Mouse (Mus musculus): ENCODE measurements at regions not wholly inside any gene's neighbourhood (a gene's known extent, or its start where the extent isn't known, plus 50 kb on each side); places are given as distances from the start of the nearest gene placed in this dataset.
A peak's percentile ranks its signal among the peaks of the same experiment; 100 is the strongest.

DNA sequence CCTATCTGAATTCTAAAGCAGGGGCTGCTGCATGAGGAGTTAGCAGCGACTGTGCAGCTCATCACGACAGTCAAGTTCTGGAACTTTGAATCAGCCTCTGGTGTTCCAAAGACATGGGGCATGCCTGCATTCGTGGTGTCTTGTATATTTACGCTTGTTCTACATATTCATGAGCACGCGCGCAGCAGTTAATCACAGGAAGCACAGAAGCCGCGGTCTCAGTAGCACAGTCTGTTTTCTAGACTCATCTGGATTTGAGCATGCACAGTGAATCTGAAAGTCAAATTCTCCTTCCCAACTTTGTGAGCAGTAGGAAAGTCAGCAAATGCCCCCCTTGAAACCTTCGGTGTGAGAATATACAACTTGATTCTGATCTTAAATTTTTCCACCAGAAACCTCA is 327.3 kb downstream of the Plk2 start:
- Histone ChIP-seq H3K27me3 (replicated peaks; ENCODE audit: control insufficient read depth, insufficient read depth, low read length) (no peaks in the 10 kb centered on the region), H3K4me3 (replicated peaks; ENCODE audit: low read length) (no peak overlapping the region), H3K9ac (replicated peaks; ENCODE audit: low read depth, low read length) (no peak overlapping the region), H3K4me1 (replicated peaks; ENCODE audit: control insufficient read depth, insufficient read depth, low read length) (peaks cover 3% of the 10 kb centered on the region; the same call in 1 of the 2 replicates), H3K36me3 (ENCODE audit: control insufficient read depth, insufficient read depth) (no peaks in the 10 kb centered on the region), H3K27ac (ENCODE audit: low read length) (no peak overlapping the region), H3K4me2 (ENCODE audit: low read length) (no peak overlapping the region), H3K9me3 (ENCODE audit: control insufficient read depth, low read length) (no peaks in the 10 kb centered on the region)
- WGBS, result 66% methylated on average over 10 of the region's 10 CpGs
- ATAC-seq, result no peak

GRCm38 (mm10) chr13:110722752-110723151 is 327.9 kb downstream of the Plk2 start:
- peaks cover 3% of the 10 kb centered on the region; the same call in 1 of the 2 replicates for H3K4me1 ChIP-seq (replicated peaks; ENCODE audit: control insufficient read depth, insufficient read depth, low read length)
- no peak overlapping the region for H3K27ac ChIP-seq (ENCODE audit: low read length)
- no peak overlapping the region for H3K4me3 ChIP-seq (replicated peaks; ENCODE audit: low read length)
- H3K27me3 ChIP-seq (replicated peaks; ENCODE audit: control insufficient read depth, insufficient read depth, low read length), result no peaks in the 10 kb centered on the region
- H3K4me2 ChIP-seq (ENCODE audit: low read length), result no peak overlapping the region
- 63% methylated on average over 6 of the region's 6 CpGs for WGBS
- no peaks in the 10 kb centered on the region for H3K9me3 ChIP-seq (ENCODE audit: control insufficient read depth, low read length)
- H3K9ac ChIP-seq (replicated peaks; ENCODE audit: low read depth, low read length), result no peak overlapping the region
- no peaks in the 10 kb centered on the region for H3K36me3 ChIP-seq (ENCODE audit: control insufficient read depth, insufficient read depth)
- no peak for ATAC-seq

GRCm38 (mm10) chr13:110724836-110725235 is 330.0 kb downstream of the Plk2 start:
- WGBS, result 74% methylated on average over 2 of the region's 2 CpGs
- no peaks in the 10 kb centered on the region for H3K27me3 ChIP-seq (replicated peaks; ENCODE audit: control insufficient read depth, insufficient read depth, low read length)

DNA sequence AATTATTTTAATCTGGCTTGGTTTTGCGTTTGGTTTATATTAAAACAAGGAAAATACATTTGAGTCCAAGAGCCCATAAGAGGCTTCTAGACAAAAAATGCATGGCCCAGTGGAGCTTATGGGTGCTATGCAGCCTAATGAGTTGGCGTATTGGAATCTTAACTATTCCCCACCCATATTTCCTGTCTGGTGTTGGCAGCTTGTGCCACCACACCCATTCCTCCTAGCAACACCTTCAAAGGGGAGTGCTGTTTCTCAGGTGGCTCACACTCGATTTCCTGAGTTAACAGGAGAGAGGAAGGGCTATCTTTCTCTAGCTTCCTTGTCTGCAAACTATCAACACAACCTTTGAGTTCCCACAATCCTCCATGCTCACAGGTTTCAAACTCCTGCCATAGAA is 331.0 kb downstream of the Plk2 start:
- H3K4me2 ChIP-seq (ENCODE audit: low read length), result no peak overlapping the region
- WGBS, result 95% methylated on average over 3 of the region's 3 CpGs
- ATAC-seq, result no peak
- no peaks in the 10 kb centered on the region for H3K36me3 ChIP-seq (ENCODE audit: control insufficient read depth, insufficient read depth)
- no peak overlapping the region for H3K9ac ChIP-seq (replicated peaks; ENCODE audit: low read depth, low read length)
- no peaks in the 10 kb centered on the region for H3K9me3 ChIP-seq (ENCODE audit: control insufficient read depth, low read length)
- no peaks in the 10 kb centered on the region for H3K27me3 ChIP-seq (replicated peaks; ENCODE audit: control insufficient read depth, insufficient read depth, low read length)
- no peak overlapping the region for H3K27ac ChIP-seq (ENCODE audit: low read length)
- no peak overlapping the region for H3K4me3 ChIP-seq (replicated peaks; ENCODE audit: low read length)
- peaks cover 3% of the 10 kb centered on the region; the same call in 1 of the 2 replicates for H3K4me1 ChIP-seq (replicated peaks; ENCODE audit: control insufficient read depth, insufficient read depth, low read length)

More at GRCm38 (mm10) chr13:110724836-110725235, 330.0 kb downstream of the Plk2 start:
- Histone ChIP-seq H3K36me3 (ENCODE audit: control insufficient read depth, insufficient read depth) (no peaks in the 10 kb centered on the region), H3K4me3 (replicated peaks; ENCODE audit: low read length) (no peak overlapping the region), H3K4me2 (ENCODE audit: low read length) (no peak overlapping the region), H3K9me3 (ENCODE audit: control insufficient read depth, low read length) (no peaks in the 10 kb centered on the region), H3K9ac (replicated peaks; ENCODE audit: low read depth, low read length) (no peak overlapping the region), H3K27ac (ENCODE audit: low read length) (no peak overlapping the region), H3K4me1 (replicated peaks; ENCODE audit: control insufficient read depth, insufficient read depth, low read length) (peaks cover 3% of the 10 kb centered on the region; the same call in 1 of the 2 replicates)
- no peak for ATAC-seq

GRCm38 (mm10) chr13:110735511-110735910 is 340.7 kb downstream of the Plk2 start:
- Histone ChIP-seq H3K4me1 (replicated peaks; ENCODE audit: control insufficient read depth, insufficient read depth, low read length) (no peaks in the 10 kb centered on the region), H3K27me3 (replicated peaks; ENCODE audit: control insufficient read depth, insufficient read depth, low read length) (no peaks in the 10 kb centered on the region), H3K9me3 (ENCODE audit: control insufficient read depth, low read length) (no peaks in the 10 kb centered on the region), H3K36me3 (ENCODE audit: control insufficient read depth, insufficient read depth) (no peaks in the 10 kb centered on the region), H3K4me3 (replicated peaks; ENCODE audit: low read length) (no peak overlapping the region), H3K27ac (ENCODE audit: low read length) (no peak overlapping the region), H3K4me2 (ENCODE audit: low read length) (no peak overlapping the region), H3K9ac (replicated peaks; ENCODE audit: low read depth, low read length) (no peak overlapping the region)
- ATAC-seq, result no peak
- WGBS, result 33% methylated on average over 5 of the region's 5 CpGs

DNA sequence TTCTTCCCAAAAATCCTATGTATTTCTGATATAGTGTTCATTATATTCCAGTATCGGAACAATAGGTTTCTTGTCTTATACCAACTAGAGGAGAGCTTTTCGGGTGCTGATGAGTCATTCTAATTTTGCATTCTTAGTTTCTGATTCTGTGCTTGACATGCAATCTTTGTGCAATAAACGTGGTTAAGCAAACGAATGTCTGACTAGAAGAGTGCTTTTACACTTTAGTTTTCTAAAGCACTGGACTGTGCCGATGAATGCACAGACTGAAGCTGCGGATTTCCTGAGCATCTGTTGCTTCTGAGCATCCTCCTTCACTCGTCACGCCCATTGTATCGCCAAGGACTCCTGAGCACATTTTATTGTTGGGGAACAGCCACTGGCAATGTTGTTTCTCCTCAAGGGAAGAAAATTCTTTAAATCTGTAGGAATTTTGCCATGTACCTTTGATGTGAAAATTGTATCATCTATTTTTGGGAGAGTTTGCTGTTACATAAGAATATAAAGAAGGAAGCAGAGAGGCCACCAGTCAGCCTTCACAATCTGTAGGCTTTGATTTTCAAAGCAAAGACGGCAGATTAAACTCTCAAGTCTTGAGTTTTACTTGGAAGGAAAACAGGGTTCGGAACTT is 346.8 kb downstream of the Plk2 start:
- H3K36me3 ChIP-seq (ENCODE audit: control insufficient read depth, insufficient read depth), result no peaks in the 10 kb centered on the region
- no peak overlapping the region for H3K27ac ChIP-seq (ENCODE audit: low read length)
- WGBS, result 66% methylated on average over 11 of the region's 11 CpGs
- no peaks in the 10 kb centered on the region for H3K9me3 ChIP-seq (ENCODE audit: control insufficient read depth, low read length)
- H3K27me3 ChIP-seq (replicated peaks; ENCODE audit: control insufficient read depth, insufficient read depth, low read length), result no peaks in the 10 kb centered on the region
- ATAC-seq, result no peak
- H3K4me3 ChIP-seq (replicated peaks; ENCODE audit: low read length), result no peak overlapping the region
- no peak overlapping the region for H3K4me2 ChIP-seq (ENCODE audit: low read length)
- no peak overlapping the region for H3K9ac ChIP-seq (replicated peaks; ENCODE audit: low read depth, low read length)
- H3K4me1 ChIP-seq (replicated peaks; ENCODE audit: control insufficient read depth, insufficient read depth, low read length), result no peaks in the 10 kb centered on the region; the same call in 1 of the 2 replicates

DNA sequence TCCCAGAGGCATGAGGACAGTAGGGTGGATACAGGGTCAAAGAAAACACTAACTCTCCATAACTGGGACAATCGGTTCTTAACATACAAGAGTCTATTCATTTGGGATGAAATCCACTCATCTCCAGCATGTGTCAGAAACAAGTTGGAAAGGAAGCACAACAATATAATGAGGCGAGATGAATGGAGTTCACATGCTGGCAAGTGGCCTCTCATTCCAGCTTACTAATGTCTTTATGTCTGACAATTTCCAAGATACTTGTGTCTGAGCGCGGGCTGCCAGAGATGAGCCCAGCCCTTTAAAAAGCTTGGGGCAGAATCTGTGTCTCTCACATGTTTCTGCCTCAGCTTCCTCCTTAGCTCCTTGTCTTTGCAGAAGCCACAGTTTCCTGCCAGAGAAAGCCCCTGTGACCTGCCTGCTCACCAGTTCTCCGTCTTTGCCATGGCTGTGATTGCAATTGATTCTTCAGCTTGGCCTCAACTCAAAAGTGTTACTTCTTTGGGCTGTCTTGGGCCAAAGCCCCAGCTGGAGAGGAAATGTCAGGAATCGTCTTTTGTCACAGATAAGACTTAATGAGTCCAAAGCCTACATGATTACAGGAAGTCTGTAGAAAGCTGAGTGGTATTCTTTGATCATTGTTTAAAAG is 352.5 kb downstream of the Plk2 start:
- no peak overlapping the region for H3K4me2 ChIP-seq (ENCODE audit: low read length)
- 42% methylated on average over 6 of the region's 6 CpGs for WGBS
- H3K9ac ChIP-seq (replicated peaks; ENCODE audit: low read depth, low read length), result no peak overlapping the region
- H3K27ac ChIP-seq (ENCODE audit: low read length), result no peak overlapping the region
- H3K9me3 ChIP-seq (ENCODE audit: control insufficient read depth, low read length), result no peaks in the 10 kb centered on the region
- H3K36me3 ChIP-seq (ENCODE audit: control insufficient read depth, insufficient read depth), result no peaks in the 10 kb centered on the region
- no peaks in the 10 kb centered on the region for H3K27me3 ChIP-seq (replicated peaks; ENCODE audit: control insufficient read depth, insufficient read depth, low read length)
- H3K4me3 ChIP-seq (replicated peaks; ENCODE audit: low read length), result no peak overlapping the region
- H3K4me1 ChIP-seq (replicated peaks; ENCODE audit: control insufficient read depth, insufficient read depth, low read length), result peaks cover 5% of the 10 kb centered on the region
- no peak for ATAC-seq

DNA sequence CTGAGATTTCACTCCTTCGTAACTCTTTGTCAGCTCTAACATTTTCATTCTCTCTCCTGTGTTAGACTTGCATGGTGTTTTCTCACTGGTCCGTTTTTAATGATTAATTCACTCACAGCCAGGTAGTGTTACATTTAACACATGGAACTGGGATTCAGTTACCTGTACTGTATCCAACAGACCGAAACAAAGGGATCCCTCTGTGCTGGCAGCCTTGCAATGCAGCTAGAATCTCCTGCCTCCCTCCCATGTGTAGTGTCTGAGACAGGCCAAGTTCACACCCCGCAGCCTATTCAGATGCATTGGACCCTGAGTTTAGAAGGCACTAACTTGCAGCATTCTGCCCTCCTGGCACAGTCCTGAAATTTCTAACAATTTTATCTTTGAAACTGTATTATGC is 357.9 kb downstream of the Plk2 start:
- peaks cover 5% of the 10 kb centered on the region for H3K4me1 ChIP-seq (replicated peaks; ENCODE audit: control insufficient read depth, insufficient read depth, low read length)
- H3K4me3 ChIP-seq (replicated peaks; ENCODE audit: low read length), result no peak overlapping the region
- H3K9me3 ChIP-seq (ENCODE audit: control insufficient read depth, low read length), result no peaks in the 10 kb centered on the region
- WGBS, result 85% methylated on average over 4 of the region's 4 CpGs
- H3K4me2 ChIP-seq (ENCODE audit: low read length), result no peak overlapping the region
- H3K36me3 ChIP-seq (ENCODE audit: control insufficient read depth, insufficient read depth), result no peaks in the 10 kb centered on the region
- H3K9ac ChIP-seq (replicated peaks; ENCODE audit: low read depth, low read length), result no peak overlapping the region
- no peaks in the 10 kb centered on the region for H3K27me3 ChIP-seq (replicated peaks; ENCODE audit: control insufficient read depth, insufficient read depth, low read length)
- H3K27ac ChIP-seq (ENCODE audit: low read length), result no peak overlapping the region
- no peak for ATAC-seq

- no peak overlapping the region for H3K4me2 ChIP-seq (ENCODE audit: low read length)
- H3K9ac ChIP-seq (replicated peaks; ENCODE audit: low read depth, low read length), result no peak overlapping the region
- H3K36me3 ChIP-seq (ENCODE audit: control insufficient read depth, insufficient read depth), result no peaks in the 10 kb centered on the region
- peaks cover 5% of the 10 kb centered on the region for H3K4me1 ChIP-seq (replicated peaks; ENCODE audit: control insufficient read depth, insufficient read depth, low read length)
- peak; percentile 66 for ATAC-seq
- H3K4me3 ChIP-seq (replicated peaks; ENCODE audit: low read length), result no peak overlapping the region
- no peak overlapping the region for H3K27ac ChIP-seq (ENCODE audit: low read length)
- no peaks in the 10 kb centered on the region for H3K9me3 ChIP-seq (ENCODE audit: control insufficient read depth, low read length)
- 49% methylated on average over 9 of the region's 9 CpGs for WGBS
- no peaks in the 10 kb centered on the region for H3K27me3 ChIP-seq (replicated peaks; ENCODE audit: control insufficient read depth, insufficient read depth, low read length)
Observed at GRCm38 (mm10) chr13:110754548-110754947, 359.7 kb downstream of the Plk2 start.
